Mouse (Mus musculus): ENCODE data around the gene Hectd2.

Gene Hectd2

GRCm38 (mm10) chr19:36561171-36561570 is 6.7 kb downstream of the Hectd2 start:
- no peak for DNase-seq (ENCODE audit: low read depth, low spot score)

DNA sequence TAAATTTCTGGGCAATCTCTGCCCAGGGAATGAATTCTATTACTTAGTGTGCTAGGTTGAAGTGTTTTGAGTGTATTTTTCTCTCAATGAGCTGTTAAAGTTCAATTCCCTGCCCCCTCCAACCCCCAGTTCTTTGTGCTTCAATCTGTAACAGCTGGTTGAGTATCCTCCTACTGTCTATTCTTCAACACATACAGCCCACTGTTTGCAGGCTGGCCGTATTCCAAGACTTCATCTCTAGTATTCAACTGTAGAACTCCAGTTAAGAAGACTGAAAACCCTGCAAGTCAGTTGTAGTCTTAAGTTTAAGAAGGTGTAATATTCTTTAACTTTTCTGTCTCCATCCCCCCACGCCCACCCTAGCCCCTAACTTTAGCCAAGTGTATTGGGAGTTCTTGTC is 10.0 kb downstream of the Hectd2 start:
- no peak for DNase-seq (ENCODE audit: low read depth, low spot score)

GRCm38 (mm10) chr19:36573986-36574385 is 19.5 kb downstream of the Hectd2 start:
- DNase-seq (ENCODE audit: low read depth, low spot score), result no peak

- DNase-seq (ENCODE audit: low read depth, low spot score), result no peak
Measured at GRCm38 (mm10) chr19:36575159-36575558, 20.7 kb downstream of the Hectd2 start.

GRCm38 (mm10) chr19:36580874-36581273 is 26.4 kb downstream of the Hectd2 start:
- DNase-seq (ENCODE audit: low read depth, low spot score), result no peak

GRCm38 (mm10) chr19:36582116-36582515 is 27.7 kb downstream of the Hectd2 start:
- no peak for DNase-seq (ENCODE audit: low read depth, low spot score)

- DNase-seq (ENCODE audit: low read depth, low spot score), result no peak
Measured at GRCm38 (mm10) chr19:36585505-36585904, 31.1 kb downstream of the Hectd2 start.

DNA sequence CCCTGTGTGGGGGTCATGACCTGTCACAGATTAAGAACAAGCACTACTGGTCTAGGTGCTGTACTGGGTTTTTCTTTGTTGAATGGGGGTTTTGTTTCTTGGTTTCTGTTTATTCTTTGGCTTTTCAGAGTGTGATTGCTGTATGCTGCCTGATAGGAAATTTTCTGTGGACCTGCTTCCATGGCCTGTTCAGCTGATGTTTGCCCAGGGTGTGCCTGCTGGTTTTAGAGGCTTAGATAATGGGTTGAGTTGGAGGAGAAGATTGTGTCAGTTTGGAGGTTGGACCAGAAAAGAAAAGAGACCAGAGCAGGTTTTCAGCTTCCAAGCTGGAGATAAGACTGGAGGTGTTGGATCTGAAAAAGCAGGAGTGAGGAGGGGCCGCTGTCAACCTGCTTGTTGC is 40.0 kb downstream of the Hectd2 start:
- no peak for DNase-seq (ENCODE audit: low read depth, low spot score)

DNA sequence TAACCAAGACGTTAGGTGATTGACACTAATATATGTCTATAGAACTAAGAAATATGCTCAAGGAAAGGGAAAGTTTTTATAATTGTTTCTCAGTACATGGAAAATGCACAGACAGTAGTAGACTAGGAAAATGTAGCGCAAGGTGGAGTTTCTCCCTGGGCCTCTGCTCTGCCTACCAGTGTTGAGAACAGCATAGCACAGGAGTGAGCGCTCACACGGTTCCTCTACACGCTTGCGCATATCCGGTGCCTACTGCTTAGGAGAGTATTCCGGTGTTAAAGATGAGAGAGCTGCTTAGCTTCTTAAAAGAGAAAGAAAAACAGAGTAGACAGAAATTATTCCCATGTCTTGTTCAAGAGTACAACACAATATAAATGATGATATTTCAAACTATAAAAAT is 47.4 kb downstream of the Hectd2 start:
- no peak for DNase-seq (ENCODE audit: low read depth, low spot score)

DNA sequence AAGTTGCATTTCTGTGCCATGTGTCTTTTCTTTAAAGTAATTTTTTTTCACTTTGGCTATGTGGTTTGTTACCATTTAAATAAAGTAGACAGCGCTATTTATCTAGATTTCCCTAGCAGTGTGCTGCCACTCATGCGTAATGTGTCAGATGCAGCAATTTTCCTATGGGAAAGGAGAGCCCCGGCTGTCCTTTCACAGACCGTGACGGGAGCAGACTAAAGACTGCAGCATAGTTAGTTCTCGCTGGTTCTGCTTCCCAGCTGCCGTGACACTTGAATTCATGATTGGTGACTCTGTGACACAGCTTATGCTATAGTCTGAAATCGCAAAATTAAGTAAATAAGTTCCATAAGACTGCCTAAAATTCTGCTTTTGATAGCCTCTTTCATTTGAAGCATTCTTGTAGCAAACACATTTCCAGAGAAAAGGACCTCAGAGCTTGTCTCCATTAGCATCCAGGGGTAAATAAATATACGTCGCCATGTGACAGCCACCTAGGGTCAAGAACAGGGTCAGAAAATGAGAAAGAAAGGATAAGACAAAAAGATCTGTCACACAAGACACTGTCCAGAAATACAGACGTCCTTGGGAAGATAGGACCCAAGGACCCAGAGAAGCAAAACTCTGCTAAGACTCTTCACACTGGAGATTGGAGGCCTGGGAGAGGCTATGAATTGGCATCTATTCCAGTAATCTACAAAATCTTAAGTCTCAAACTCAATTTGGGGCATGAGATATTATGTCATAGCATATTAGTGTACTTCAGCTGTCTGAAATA is 48.3 kb downstream of the Hectd2 start:
- DNase-seq (ENCODE audit: low read depth, low spot score), result no peak

DNA sequence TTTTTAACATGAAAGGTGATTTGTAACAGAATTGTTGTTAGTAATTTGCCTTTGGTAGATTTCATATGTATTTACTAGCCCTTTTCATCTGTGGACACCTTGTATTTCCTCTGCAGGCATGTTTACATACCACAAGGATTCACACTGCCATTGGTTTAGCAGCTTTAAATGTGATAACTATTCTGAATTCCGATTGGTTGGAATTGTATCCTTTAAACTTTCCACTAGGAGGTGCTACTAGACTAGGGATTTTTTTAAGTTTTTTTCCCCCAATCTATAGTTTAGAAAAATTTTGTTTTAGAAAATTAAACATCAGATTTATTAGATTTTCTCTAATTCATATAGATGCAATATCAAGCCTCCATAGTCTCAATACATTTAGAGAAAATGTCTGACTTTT is 51.8 kb downstream of the Hectd2 start:
- no peak for DNase-seq (ENCODE audit: low read depth, low spot score)

DNA sequence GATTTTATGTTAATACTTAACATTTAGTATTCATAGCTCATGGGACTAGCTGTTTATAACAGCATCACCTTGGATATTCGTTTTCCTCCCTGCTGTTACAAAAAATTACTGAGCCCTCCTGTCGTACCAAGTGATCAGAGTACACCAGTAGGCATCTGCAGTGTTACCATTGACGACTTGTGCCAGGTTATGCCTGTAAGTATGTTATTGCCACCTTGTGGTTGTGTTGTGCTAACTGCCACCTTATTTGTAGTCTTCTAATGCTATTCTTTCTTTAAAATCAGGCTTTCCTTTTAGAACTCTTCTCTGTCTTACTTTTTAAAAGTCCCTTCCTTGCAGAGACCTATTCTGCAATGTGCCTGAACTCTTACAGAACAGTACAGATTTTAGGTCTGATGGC is 54.8 kb downstream of the Hectd2 start:
- DNase-seq (ENCODE audit: low read depth, low spot score), result peak; percentile 24

DNA sequence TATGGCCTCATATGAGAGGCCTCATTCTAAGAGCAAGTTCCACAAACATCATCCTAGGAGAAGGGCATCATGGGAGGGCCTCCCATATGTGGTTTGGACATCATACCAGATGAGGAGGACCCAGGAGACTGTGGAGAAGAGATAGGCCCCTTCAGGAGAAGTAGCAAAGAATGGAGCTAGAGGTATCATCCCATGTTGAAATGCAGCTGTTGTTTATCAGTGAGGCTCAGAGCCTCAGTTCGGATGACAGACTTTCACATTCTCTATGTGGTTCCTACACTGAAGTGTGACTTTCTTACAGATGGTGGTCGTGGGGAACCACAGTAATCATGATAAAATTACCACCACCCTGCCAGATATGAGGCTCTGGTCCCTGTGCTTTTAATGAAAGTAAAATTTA is 55.9 kb downstream of the Hectd2 start:
- no peak for DNase-seq (ENCODE audit: low read depth, low spot score)

- no peak for DNase-seq (ENCODE audit: low read depth, low spot score)
Measured at GRCm38 (mm10) chr19:36625906-36626305, 71.5 kb downstream of the Hectd2 start.

DNA sequence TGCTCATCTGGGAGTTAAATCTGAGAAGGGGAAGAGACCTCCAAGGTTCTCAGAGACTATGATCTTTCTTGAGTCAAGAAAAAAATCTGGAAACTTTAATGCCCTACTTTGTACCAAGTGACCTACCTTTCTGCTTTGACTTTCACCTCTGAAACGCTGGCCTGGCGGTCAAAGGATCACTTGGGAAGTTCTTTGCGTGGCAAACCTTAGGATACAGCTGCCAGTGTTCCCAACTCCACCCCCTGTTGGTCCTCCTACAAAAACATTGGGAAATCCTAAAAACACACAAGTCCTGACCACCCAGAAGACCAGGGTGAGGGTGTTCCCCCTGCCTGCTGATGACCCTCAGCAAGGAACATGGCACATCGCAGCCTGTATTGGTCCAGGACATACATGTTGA is 72.4 kb downstream of the Hectd2 start:
- no peak for DNase-seq (ENCODE audit: low read depth, low spot score)

DNA sequence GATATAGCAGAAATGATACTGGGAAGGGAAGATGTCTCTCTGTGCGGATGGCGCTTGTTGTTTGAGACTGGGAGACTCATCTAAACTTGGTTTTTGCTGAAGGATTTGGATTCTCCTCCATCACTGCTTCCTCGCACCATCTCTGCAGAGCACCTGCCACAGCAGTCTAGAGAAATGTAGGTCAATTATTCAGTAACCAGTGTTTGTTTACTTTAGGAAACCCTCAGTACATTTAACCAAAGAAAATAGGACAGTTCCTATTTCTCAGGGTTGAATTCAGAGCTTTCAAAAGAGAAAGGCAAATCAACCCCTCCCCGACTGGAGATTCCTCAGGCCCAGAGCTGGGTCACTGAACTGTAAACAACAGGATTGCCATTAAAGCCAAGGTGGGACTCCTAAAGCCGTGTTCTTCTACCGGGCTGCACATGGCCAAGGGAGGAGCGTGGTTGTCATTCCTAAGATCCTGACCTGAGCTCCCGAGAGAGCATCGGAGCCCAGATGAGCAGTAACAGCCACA is 75.0 kb downstream of the Hectd2 start:
- no peak for DNase-seq (ENCODE audit: low read depth, low spot score)

DNA sequence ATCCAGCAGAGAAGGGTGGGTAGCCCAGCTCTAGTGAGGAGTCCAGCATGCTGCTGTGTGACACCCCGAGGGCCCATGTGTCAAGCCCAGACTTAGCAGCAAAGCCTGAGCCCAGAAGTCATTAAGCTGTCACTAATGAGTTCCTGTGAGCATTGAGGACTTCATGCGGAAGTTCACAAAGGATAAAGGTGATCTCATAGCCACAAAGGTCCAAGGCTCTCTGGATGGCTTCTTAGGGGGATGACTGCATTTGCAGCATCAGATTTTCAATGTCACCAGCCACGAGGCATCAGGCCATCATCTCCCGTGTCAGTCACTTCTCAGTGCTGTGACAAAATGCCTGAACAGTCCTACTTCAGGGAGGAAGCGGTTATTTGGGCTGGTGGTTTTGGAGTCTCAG is 75.9 kb downstream of the Hectd2 start:
- no peak for DNase-seq (ENCODE audit: low read depth, low spot score)

- DNase-seq (ENCODE audit: low read depth, low spot score), result no peak
Measured at GRCm38 (mm10) chr19:36634771-36635170, 80.3 kb downstream of the Hectd2 start.

DNA sequence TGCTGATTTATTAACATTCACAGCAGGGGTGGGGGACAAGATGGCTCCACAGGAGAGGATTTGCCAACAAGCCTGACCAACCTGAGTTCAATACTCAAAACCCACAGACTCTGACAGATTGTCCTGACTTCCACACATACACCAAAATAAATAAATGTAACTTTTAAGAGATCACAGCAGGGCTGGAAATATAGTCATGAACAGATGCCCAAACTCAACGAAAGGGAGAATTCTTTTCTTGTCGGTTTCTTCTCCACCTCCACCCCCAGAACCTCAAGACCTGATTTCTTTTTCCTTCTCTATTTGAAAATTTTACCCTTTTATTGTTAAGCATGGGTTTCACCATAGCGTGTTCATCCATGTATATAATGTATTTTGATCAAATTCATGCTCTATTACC is 82.8 kb downstream of the Hectd2 start:
- DNase-seq (ENCODE audit: low read depth, low spot score), result no peak

- no peak for DNase-seq (ENCODE audit: low read depth, low spot score)
Measured at GRCm38 (mm10) chr19:36637948-36638587, 83.6 kb downstream of the Hectd2 start.

GRCm38 (mm10) chr19:36639072-36639471 is 84.6 kb downstream of the Hectd2 start:
- DNase-seq (ENCODE audit: low read depth, low spot score), result no peak

DNA sequence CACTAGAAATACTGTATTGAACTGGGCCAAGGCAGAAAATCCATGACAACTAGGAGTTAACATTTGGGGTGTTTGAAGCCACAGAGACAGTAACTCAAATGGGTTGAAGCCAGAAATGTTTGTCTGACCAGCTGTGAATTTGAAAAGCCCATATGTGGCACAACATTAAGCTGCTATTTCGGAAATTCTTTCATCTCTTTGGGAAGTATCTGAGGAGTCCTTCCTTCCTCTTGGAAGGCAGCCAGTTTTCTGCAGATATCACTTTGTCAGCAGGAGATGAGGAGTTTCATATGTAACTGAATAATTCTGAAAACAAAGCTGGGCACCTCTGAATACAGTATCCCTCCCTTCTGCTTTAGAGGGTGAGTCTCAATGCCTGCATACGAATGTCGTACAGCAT is 86.7 kb downstream of the Hectd2 start:
- no peak for DNase-seq (ENCODE audit: low read depth, low spot score)

GRCm38 (mm10) chr19:36645308-36645889 is 91.0 kb downstream of the Hectd2 start:
- DNase-seq (ENCODE audit: low read depth, low spot score), result no peak
